Mouse (Mus musculus) heart, embryonic 12.5 days (tissue): ENCODE measurements around the gene Bmp2k. TPM values are rescaled to one million over a fixed set of nuclear protein-coding genes. Genes with fewer than 3 reads are reported as not detected.

Source experiments
- ATAC-seq: fragments of 200-750 bp; cut with Nextera tagmentation; 2 replicates; pipeline ENCODE4 v1.8.0; 2017; ENCODE audit warnings: moderate TSS enrichment, moderate library complexity; ENCODE audit not compliant: insufficient number of reproducible peaks, low FRiP score
- H3K27ac ChIP-seq: fragments of 300-500 bp; sonication (generic); 2 replicates; pipeline ENCODE4 v1.5.1; 2016; ENCODE audit warnings: mild to moderate bottlenecking, moderate library complexity; ENCODE audit not compliant: poor library complexity, severe bottlenecking
- H3K27me3 ChIP-seq: fragments of 300-500 bp; sonication (generic); replicated peaks from 2 replicates; pipeline ENCODE4 v1.6.1; 2016; ENCODE audit warnings: mild to moderate bottlenecking, moderate library complexity
- H3K36me3 ChIP-seq: fragments of 300-500 bp; sonication (generic); 2 replicates; pipeline ENCODE4 v1.6.1; 2016; ENCODE audit warnings: mild to moderate bottlenecking, moderate library complexity
- H3K4me1 ChIP-seq: fragments of 300-500 bp; sonication (generic); replicated peaks from 2 replicates; pipeline ENCODE4 v1.6.1; 2016; ENCODE audit warnings: mild to moderate bottlenecking
- H3K4me2 ChIP-seq: fragments of 300-500 bp; sonication (generic); 2 replicates; pipeline ENCODE4 v1.6.1; 2016; ENCODE audit warnings: mild to moderate bottlenecking, moderate library complexity
- H3K4me3 ChIP-seq: fragments of 300-500 bp; sonication (generic); 2 replicates; pipeline ENCODE4 v1.5.1; 2016; ENCODE audit warnings: mild to moderate bottlenecking
- H3K9ac ChIP-seq: fragments of 300-500 bp; sonication (generic); 2 replicates; pipeline ENCODE4 v1.6.1; 2016; ENCODE audit warnings: mild to moderate bottlenecking, moderate library complexity
- H3K9me3 ChIP-seq: fragments of 300-500 bp; sonication (generic); replicated peaks from 2 replicates; pipeline ENCODE4 v1.6.1; 2016; ENCODE audit warnings: mild to moderate bottlenecking, moderate library complexity
- WGBS: fragments of 180-500 bp; shearing (Covaris S2); methylation state at CpG from one replicate; pipeline ENCODE4 v1.1.7; 2016; 5-methylcytosine and 5-hydroxymethylcytosine counted together
- polyA plus RNA-seq: library from polyadenylated mRNA; unstranded; fragments of >200 nt; fragmentation: Nextera tagmentation; extraction: Ambion mirVana; gene quantifications from 2 replicates; pipeline ENCODE4 v1.2.1, GENCODE M21; 2016

The Bmp2k gene
- polyA plus RNA-seq, 1 experiment from 2014 or later = 10.6 TPM

DNA sequence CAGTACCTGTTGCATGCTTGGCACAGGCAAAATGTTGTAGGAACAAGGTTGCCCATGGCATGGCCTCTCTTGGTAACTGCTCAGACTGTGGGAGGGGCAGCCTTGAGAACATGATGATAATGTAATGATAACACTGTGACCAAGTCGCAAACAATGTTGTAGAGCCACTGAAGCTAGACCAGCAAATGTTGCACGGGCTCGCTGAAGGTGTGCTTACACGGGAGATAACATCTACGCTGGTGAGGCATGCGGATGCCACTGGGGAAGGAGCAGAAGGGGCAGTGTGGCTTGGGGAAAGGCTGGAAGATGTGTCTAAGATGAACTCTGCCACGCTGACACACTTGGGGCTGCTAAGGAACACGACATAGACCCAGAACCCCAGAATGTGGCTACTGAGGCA lies 102.5 kb downstream of the Bmp2k start:
- H3K9me3 ChIP-seq = no peaks in the 10 kb centered on the region
- WGBS = 82% methylated on average over 8 of the region's 8 CpGs
- H3K27ac ChIP-seq = no peak overlapping the region
- H3K27me3 ChIP-seq = no peaks in the 10 kb centered on the region
- ATAC-seq = no peak
- no peaks in the 10 kb centered on the region for H3K36me3 ChIP-seq
- no peak overlapping the region for H3K9ac ChIP-seq
- 0 out of 2 replicates have a peak, but pooled peaks cover 6% of the 10 kb centered on the region for H3K4me1 ChIP-seq
- no peak overlapping the region for H3K4me2 ChIP-seq
- H3K4me3 ChIP-seq = no peak overlapping the region

DNA sequence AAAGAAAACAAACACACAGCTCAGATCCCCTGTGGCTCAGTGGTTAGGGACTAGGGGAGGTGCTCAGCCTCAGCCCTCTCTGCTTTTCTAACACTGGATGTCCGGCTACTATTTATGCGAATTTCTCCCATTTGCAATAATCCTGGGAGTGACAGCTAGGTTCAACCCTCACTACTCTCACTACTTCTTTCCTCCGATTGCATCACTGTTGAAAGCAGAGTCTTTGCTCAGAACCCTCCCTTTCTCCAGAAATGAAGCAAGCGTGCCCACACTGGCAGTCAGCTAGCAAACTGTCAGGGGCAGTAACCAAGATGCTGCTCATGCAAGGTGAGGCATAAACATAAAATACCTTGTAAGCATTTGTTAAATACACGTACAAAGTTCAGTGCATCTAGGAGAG lies 110.8 kb downstream of the Bmp2k start:
- no peak for ATAC-seq
- no peak overlapping the region for H3K4me2 ChIP-seq
- peaks cover 6% of the 10 kb centered on the region for H3K4me1 ChIP-seq
- no peak overlapping the region for H3K27ac ChIP-seq
- no peak overlapping the region for H3K9ac ChIP-seq
- H3K36me3 ChIP-seq = no peaks in the 10 kb centered on the region
- no peak overlapping the region for H3K4me3 ChIP-seq
- WGBS = 84% methylated on average over 5 of the region's 5 CpGs
- H3K9me3 ChIP-seq = no peaks in the 10 kb centered on the region
- 0 out of 2 replicates have a peak, but pooled peaks cover 5% of the 10 kb centered on the region for H3K27me3 ChIP-seq

DNA sequence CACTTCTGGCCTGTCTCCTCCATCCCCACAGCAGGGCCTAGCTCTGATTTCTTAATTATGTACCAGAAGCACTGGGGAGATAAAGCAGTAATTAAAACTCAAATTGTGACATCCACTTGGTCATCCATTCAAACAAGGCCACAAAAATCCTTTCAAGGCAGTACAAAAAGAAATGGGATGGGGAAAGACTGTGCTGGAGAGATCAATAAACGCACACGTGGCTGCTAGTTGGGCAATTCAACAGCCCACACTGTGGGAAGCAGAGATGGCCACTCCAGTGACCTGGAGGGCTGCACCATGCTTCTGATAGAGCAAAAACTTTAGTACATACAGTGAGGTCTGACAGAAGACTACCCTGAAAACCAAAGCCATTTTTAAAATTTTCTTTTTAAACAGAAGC lies 112.6 kb downstream of the Bmp2k start:
- H3K9me3 ChIP-seq = no peaks in the 10 kb centered on the region
- H3K9ac ChIP-seq = no peak overlapping the region
- H3K36me3 ChIP-seq = no peaks in the 10 kb centered on the region
- no peak overlapping the region; the same call in 1 of the 2 replicates for H3K4me2 ChIP-seq
- ATAC-seq = no peak
- H3K4me1 ChIP-seq = peaks cover 6% of the 10 kb centered on the region
- no peak overlapping the region for H3K4me3 ChIP-seq
- 66% methylated on average over 2 of the region's 2 CpGs for WGBS
- 0 out of 2 replicates have a peak, but pooled peaks cover 5% of the 10 kb centered on the region for H3K27me3 ChIP-seq
- no peak overlapping the region for H3K27ac ChIP-seq

DNA sequence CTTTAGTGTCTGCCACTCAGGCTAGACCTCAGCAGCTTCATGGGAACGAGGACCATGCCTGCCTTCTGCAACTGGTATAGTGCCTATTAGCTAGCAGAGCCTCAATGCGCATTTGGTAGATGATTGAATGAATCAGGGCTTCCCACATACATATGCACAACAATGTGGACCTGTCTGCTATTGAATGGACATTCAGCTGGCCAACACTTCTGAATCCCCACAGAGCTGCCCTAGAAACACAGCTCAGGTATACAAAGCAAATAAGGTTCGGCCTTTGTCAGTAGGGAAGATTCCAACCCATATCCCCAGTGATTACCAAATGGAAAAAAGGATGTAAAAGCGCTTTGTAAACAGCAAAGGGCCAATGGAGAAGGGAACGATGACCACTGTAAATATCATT lies 113.2 kb downstream of the Bmp2k start:
- peak overlapping the region; percentile 76 for H3K9ac ChIP-seq
- peak overlapping the region; percentile 68 for H3K4me3 ChIP-seq
- no peaks in the 10 kb centered on the region for H3K9me3 ChIP-seq
- H3K27me3 ChIP-seq = 0 out of 2 replicates have a peak, but pooled peaks cover 5% of the 10 kb centered on the region
- 26% methylated on average over 5 of the region's 5 CpGs for WGBS
- no peak for ATAC-seq
- H3K27ac ChIP-seq = no peak overlapping the region
- peak overlapping the region; percentile 90 for H3K4me2 ChIP-seq
- peaks cover 6% of the 10 kb centered on the region for H3K4me1 ChIP-seq
- no peaks in the 10 kb centered on the region for H3K36me3 ChIP-seq

DNA sequence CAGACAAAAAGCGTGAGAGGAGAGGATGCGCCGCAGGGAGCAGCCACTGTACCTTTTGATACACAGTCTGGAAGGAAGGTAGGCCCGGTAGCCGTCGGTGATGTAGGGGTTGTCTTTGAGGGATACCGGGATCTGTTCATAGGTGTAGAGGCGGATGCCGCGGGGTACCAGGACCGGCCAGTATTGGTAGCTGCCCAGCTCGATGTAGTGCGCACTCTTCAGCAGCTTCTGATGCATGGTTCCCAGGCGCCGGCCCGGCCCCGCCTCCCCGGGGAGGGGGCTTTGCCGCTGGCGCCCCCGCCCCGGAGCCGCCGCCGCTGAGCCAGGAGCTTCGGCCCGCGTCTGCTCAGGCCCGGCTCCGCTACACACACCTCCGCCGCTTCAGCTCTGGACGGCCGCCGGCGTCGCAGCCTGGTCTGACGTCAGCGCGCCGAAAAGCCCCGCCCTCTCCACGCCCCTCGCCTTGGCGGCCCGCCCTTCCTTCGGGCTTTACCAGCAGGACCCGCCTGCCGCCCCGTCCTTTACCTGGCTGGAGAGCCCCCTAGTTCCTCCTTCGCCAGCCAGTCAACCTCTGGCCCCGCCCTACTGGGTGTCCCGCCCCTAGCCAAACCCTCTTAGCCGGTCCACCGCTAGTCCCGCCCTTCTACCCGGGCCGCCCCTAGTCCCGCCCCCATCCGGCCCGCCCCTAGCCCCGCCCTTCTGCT lies 113.9 kb downstream of the Bmp2k start, which contains the start of gene Paqr3:
TSS of gene Paqr3 (minus strand) at position 390 of the 704 bp plus-strand sequence.
- peak within 1 kb of the TSS; percentile 41; the same call in 1 of the 2 replicates for H3K27ac ChIP-seq

DNA sequence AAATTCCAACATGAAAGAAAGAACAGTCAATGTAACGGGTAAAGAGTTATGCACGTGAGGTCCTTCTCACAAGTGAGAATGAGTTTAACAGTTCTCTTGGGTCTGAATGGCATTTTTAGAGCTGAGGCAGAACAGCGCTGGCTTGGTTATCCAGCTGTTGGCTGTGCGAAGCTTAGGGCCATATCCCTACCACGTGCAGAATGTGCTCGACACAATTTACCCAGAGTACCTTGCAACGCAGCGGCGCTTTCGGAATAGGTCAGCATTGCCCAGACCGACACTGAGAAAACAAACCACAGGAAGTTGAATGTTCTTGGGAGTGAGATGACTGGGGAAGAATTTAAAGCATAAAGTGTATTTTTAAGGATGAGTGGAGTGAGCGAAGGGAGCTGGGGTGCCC lies 127.5 kb downstream of the Bmp2k start:
- Histone ChIP-seq H3K4me3 (no peak overlapping the region), H3K36me3 (no peaks in the 10 kb centered on the region), H3K27ac (no peak overlapping the region), H3K4me1 (no peaks in the 10 kb centered on the region), H3K9ac (no peak overlapping the region), H3K27me3 (0 out of 2 replicates have a peak, but pooled peaks cover 5% of the 10 kb centered on the region), H3K9me3 (no peaks in the 10 kb centered on the region), H3K4me2 (no peak overlapping the region)
- WGBS = 71% methylated on average over 12 of the region's 12 CpGs
- ATAC-seq = no peak

More for the DNA sequence above, 113.9 kb downstream of the Bmp2k start, which contains the start of gene Paqr3:
- Histone ChIP-seq H3K27me3 (0 out of 2 replicates have a peak, but pooled peaks cover 5% of the 10 kb centered on the region), H3K4me3 (peak within 1 kb of the TSS; percentile 68), H3K9ac (peak within 1 kb of the TSS; percentile 76), H3K36me3 (no peaks in the 10 kb centered on the region), H3K4me2 (peak within 1 kb of the TSS; percentile 90), H3K9me3 (no peaks in the 10 kb centered on the region), H3K4me1 (peaks cover 6% of the 10 kb centered on the region)
- under 1% methylated on average over 54 of the region's 62 CpGs for WGBS
- peak; percentile 99 for ATAC-seq

DNA sequence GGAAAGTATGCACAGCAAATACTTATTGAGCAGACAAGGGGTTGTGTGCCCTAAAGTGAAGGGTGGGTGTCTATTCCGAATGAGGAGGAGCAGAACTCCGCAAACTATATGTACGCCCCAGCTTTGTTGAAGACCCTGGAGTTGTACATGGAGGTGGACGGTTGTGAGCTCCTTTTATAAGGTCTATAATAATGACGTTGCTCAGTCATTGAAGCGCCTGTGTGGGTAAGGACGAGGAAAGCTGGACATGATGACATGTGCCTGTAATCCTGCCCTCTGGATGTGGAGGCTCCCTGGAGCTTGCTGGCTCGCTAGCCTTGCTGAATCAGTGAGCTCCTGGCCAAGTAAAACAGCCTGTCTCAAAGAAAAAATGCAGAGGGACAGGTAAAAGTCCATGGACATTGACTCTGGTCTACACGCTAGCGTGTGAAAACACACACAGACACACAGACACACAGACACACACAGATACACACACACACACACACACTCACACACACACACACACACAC lies 128.0 kb downstream of the Bmp2k start:
- WGBS = 65% methylated on average over 10 of the region's 10 CpGs
- H3K27me3 ChIP-seq = 0 out of 2 replicates have a peak, but pooled peaks cover 5% of the 10 kb centered on the region
- H3K4me1 ChIP-seq = no peaks in the 10 kb centered on the region
- H3K27ac ChIP-seq = no peak overlapping the region
- H3K9me3 ChIP-seq = no peaks in the 10 kb centered on the region
- no peak overlapping the region for H3K9ac ChIP-seq
- ATAC-seq = no peak
- H3K36me3 ChIP-seq = no peaks in the 10 kb centered on the region
- H3K4me3 ChIP-seq = no peak overlapping the region
- H3K4me2 ChIP-seq = no peak overlapping the region

DNA sequence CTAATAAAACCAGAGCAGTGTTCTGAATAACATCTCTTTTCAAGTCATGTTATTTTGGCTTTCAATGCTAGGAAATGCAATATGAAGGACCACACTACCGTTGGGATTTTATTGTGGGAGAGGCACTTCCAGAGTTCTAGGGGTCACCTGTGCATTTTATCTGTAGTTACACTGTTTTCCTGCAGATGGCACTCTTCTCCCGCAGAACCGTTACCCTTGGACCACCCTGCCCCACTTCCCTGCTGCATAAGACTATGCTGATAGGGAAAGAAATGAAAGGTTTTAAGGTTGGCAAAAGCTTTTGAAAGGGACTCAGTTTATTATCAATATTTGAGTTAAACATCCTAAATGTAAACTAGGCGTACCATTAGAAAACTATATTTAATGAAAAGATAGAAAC lies 128.5 kb downstream of the Bmp2k start:
- 0 out of 2 replicates have a peak, but pooled peaks cover 5% of the 10 kb centered on the region for H3K27me3 ChIP-seq

DNA sequence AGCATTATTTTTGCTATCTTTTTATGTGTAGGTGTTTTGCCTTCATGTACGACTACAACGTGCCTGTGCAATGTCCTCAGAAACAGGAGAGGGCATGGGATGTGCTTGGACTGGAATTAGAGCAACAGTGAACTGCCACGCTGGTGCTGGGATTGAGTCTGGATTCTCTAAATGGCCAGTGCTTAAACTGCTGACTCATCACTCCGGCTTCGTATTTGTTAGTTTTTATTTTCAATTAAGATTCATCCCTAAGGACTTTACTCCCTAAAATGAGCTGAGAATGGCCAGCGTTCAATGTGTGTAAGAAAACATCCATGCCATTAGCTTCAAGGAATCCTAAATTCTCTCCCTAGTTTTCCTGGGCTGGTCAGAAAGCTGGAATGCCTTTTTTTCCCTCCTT lies 129.8 kb downstream of the Bmp2k start:
- Histone ChIP-seq H3K4me1 (no peaks in the 10 kb centered on the region), H3K9ac (no peak overlapping the region), H3K4me3 (no peak overlapping the region), H3K36me3 (no peaks in the 10 kb centered on the region), H3K9me3 (no peaks in the 10 kb centered on the region), H3K27ac (no peak overlapping the region), H3K4me2 (no peak overlapping the region), H3K27me3 (0 out of 2 replicates have a peak, but pooled peaks cover 5% of the 10 kb centered on the region)
- no peak for ATAC-seq
- WGBS = 78% methylated on average over 6 of the region's 6 CpGs

More for the DNA sequence above, 128.5 kb downstream of the Bmp2k start:
- no peak overlapping the region for H3K4me2 ChIP-seq
- H3K9ac ChIP-seq = no peak overlapping the region
- no peak for ATAC-seq
- no peaks in the 10 kb centered on the region for H3K36me3 ChIP-seq
- no peaks in the 10 kb centered on the region for H3K9me3 ChIP-seq
- no peak overlapping the region for H3K27ac ChIP-seq
- H3K4me1 ChIP-seq = no peaks in the 10 kb centered on the region
- WGBS = 13% methylated on average over 4 of the region's 4 CpGs
- no peak overlapping the region for H3K4me3 ChIP-seq

DNA sequence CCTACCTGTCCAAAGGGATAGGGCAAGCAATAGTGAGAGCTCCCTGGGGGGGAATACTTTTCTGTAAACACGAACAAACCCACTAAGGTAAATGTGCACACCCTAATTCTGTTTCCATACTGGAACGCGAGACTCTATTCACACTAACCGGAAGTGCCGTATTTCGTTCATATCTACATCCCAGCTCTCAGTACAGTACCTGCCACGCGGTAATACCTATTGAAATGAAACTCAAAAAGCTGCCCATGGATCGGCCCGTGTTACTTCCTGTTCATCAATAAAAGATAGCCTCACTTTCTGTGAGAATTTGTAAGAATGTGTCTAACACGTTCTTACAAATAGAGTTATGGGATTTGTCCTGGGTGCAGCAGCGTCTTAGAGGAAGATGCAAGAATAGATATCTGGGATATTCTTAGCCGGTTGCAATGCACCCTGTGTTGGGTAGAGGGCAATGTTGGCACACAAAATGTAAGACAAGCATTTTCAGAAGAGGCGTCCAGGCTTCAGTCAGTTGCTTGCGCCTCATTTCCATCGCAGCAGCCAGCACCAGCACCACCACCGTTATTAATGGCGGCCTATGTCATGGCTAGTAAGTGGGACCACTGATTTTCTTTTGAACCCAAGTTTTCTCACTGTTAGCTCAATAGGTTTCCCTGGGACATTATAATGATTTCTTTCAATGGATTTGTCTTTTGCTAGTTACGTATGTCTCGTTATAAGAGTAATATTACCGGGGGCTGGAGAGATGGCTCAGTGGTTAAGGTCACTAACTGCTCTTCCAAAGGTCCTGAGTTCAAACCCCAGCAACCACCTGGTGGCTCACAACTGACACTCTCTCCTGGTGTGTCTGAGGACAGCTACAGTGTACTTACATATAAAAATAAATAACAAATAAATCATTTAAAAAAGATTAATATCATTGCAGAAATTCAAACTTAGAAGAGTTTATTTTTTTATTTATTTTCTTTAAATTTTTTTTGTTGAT lies 131.0 kb downstream of the Bmp2k start:
- no peaks in the 10 kb centered on the region for H3K36me3 ChIP-seq
- H3K27ac ChIP-seq = no peak overlapping the region
- H3K27me3 ChIP-seq = 0 out of 2 replicates have a peak, but pooled peaks cover 5% of the 10 kb centered on the region
- H3K4me1 ChIP-seq = no peaks in the 10 kb centered on the region
- ATAC-seq = no peak
- H3K4me2 ChIP-seq = 0 out of 2 replicates have a peak overlapping the region, but pooled peaks have one; percentile 21
- H3K4me3 ChIP-seq = no peak overlapping the region
- H3K9me3 ChIP-seq = no peaks in the 10 kb centered on the region
- 49% methylated on average over 21 of the region's 21 CpGs for WGBS
- no peak overlapping the region for H3K9ac ChIP-seq
